Mouse (Mus musculus) embryonic facial prominence, embryonic 14.5 days (tissue): Measurements from ENCODE around the gene Atp7a. TPM values are rescaled to one million over a fixed set of nuclear protein-coding genes. Genes with fewer than 3 reads are reported as not detected.

Source experiments
- ATAC-seq: fragments of 200-750 bp; cut with Nextera tagmentation; 2 replicates; pipeline ENCODE4 v1.8.0; 2017; ENCODE audit warnings: low read depth, moderate number of reproducible peaks, moderate TSS enrichment
- DNase-seq: peaks from one replicate; pipeline ENCODE4 v3.0.0-alpha.2; 2015; ENCODE audit warnings: low spot score
- H3K27ac ChIP-seq: fragments of 300-500 bp; sonication (generic); replicated peaks from 2 replicates; pipeline ENCODE4 v1.5.1; 2014; ENCODE audit warnings: low read depth, mild to moderate bottlenecking, low read length, moderate library complexity
- H3K27me3 ChIP-seq: fragments of 300-500 bp; sonication (generic); replicated peaks from 2 replicates; pipeline ENCODE4 v1.6.1; 2014; ENCODE audit warnings: low read length; ENCODE audit not compliant: control insufficient read depth, insufficient read depth
- H3K36me3 ChIP-seq: fragments of 300-500 bp; sonication (generic); 2 replicates; pipeline ENCODE4 v1.6.1; 2014; ENCODE audit warnings: low read length, mixed read lengths; ENCODE audit not compliant: control insufficient read depth, insufficient read depth
- H3K4me1 ChIP-seq: fragments of 300-500 bp; sonication (generic); 2 replicates; pipeline ENCODE4 v1.6.1; 2014; ENCODE audit warnings: antibody characterized with exemption, low read length; ENCODE audit not compliant: control insufficient read depth, insufficient read depth
- H3K4me2 ChIP-seq: fragments of 300-500 bp; sonication (generic); 2 replicates; pipeline ENCODE4 v1.6.1; 2014; ENCODE audit warnings: low read depth, mild to moderate bottlenecking, low read length, moderate library complexity, mixed read lengths
- H3K4me3 ChIP-seq: fragments of 300-500 bp; sonication (generic); 2 replicates; pipeline ENCODE4 v1.5.1; 2014; ENCODE audit warnings: low read depth, mild to moderate bottlenecking, low read length
- H3K9ac ChIP-seq: fragments of 300-500 bp; sonication (generic); 2 replicates; pipeline ENCODE4 v1.6.1; 2014; ENCODE audit warnings: low read depth, mild to moderate bottlenecking, low read length, moderate library complexity, mixed read lengths
- H3K9me3 ChIP-seq: fragments of 300-500 bp; sonication (generic); 2 replicates; pipeline ENCODE4 v1.6.1; 2016; ENCODE audit warnings: low read length; ENCODE audit not compliant: control insufficient read depth
- WGBS: fragments of 180-500 bp; shearing (Covaris S2); extraction: QIAGEN DNeasy Blood & Tissue Kit; methylation state at CpG from one replicate; pipeline ENCODE4 v1.1.7; 2014; 5-methylcytosine and 5-hydroxymethylcytosine counted together
- polyA plus RNA-seq: library from polyadenylated mRNA; unstranded; fragments of >200 nt; fragmentation: Nextera tagmentation; extraction: Ambion mirVana; gene quantifications from 2 replicates; pipeline ENCODE4 v1.2.1, GENCODE M21; 2014

Gene Atp7a
- polyA plus RNA-seq, 1 experiment from 2014 or later: 28.4 TPM

- 74% methylated on average over 4 of the region's 4 CpGs for WGBS
- no peaks in the 10 kb centered on the region for H3K9me3 ChIP-seq
- no peak for ATAC-seq
- no peaks in the 10 kb centered on the region for H3K4me1 ChIP-seq
- no peaks in the 10 kb centered on the region for H3K36me3 ChIP-seq
- no peak overlapping the region for H3K4me2 ChIP-seq
- no peak overlapping the region for H3K4me3 ChIP-seq
- no peaks in the 10 kb centered on the region for H3K27me3 ChIP-seq
- H3K9ac ChIP-seq: no peak overlapping the region
- no peak overlapping the region for H3K27ac ChIP-seq
- DNase-seq: no peak
These were observed 108.4 kb downstream of the Atp7a start for GRCm38 (mm10) chrX:106135484-106135883.

- Histone ChIP-seq H3K4me1 (no peaks in the 10 kb centered on the region), H3K27ac (no peak overlapping the region), H3K4me2 (no peak overlapping the region), H3K9me3 (no peaks in the 10 kb centered on the region), H3K36me3 (no peaks in the 10 kb centered on the region), H3K4me3 (no peak overlapping the region), H3K27me3 (no peaks in the 10 kb centered on the region), H3K9ac (no peak overlapping the region)
- ATAC-seq: peak; percentile 72; the same call in 1 of the 2 replicates
- WGBS: 56% methylated on average over 12 of the region's 12 CpGs
- DNase-seq: peak; percentile 33
These were observed 109.0 kb downstream of the Atp7a start for GRCm38 (mm10) chrX:106135916-106136575.

GRCm38 (mm10) chrX:106139309-106140070 lies 112.4 kb downstream of the Atp7a start:
- H3K4me1 ChIP-seq: no peaks in the 10 kb centered on the region
- DNase-seq: no peak
- H3K27ac ChIP-seq: no peak overlapping the region
- no peak overlapping the region for H3K9ac ChIP-seq
- H3K27me3 ChIP-seq: 0 out of 2 replicates have a peak, but pooled peaks cover 5% of the 10 kb centered on the region
- WGBS: 81% methylated on average over 13 of the region's 13 CpGs
- no peaks in the 10 kb centered on the region for H3K9me3 ChIP-seq
- no peak overlapping the region for H3K4me3 ChIP-seq
- no peaks in the 10 kb centered on the region for H3K36me3 ChIP-seq
- ATAC-seq: no peak
- H3K4me2 ChIP-seq: no peak overlapping the region

- ATAC-seq (no peak), DNase-seq (no peak)
- no peak within 1 kb of the TSS for H3K27ac ChIP-seq
- H3K27me3 ChIP-seq: 0 out of 2 replicates have a peak, but pooled peaks cover 13% of the 10 kb centered on the region
- no peaks in the 10 kb centered on the region for H3K9me3 ChIP-seq
- no peak within 1 kb of the TSS for H3K4me2 ChIP-seq
- 88% methylated on average over 6 of the region's 6 CpGs for WGBS
- H3K4me1 ChIP-seq: no peaks in the 10 kb centered on the region
- no peak within 1 kb of the TSS for H3K4me3 ChIP-seq
- no peaks in the 10 kb centered on the region for H3K36me3 ChIP-seq
- no peak within 1 kb of the TSS for H3K9ac ChIP-seq
These were observed 115.9 kb downstream of the Atp7a start, which contains the start of gene Tlr13 for GRCm38 (mm10) chrX:106142936-106143335. Tlr13 (plus strand) TSS chrX:106143204.

GRCm38 (mm10) chrX:106148185-106148584 lies 121.1 kb downstream of the Atp7a start:
- no peak for ATAC-seq
- Histone ChIP-seq H3K9ac (no peak overlapping the region), H3K27ac (no peak overlapping the region), H3K27me3 (0 out of 2 replicates have a peak, but pooled peaks cover 8% of the 10 kb centered on the region), H3K9me3 (no peaks in the 10 kb centered on the region), H3K4me1 (no peaks in the 10 kb centered on the region), H3K36me3 (no peaks in the 10 kb centered on the region), H3K4me3 (no peak overlapping the region), H3K4me2 (no peak overlapping the region)
- DNase-seq: no peak
- 93% methylated on average over 1 of the region's 1 CpGs for WGBS

- ATAC-seq: no peak
These were observed 122.4 kb downstream of the Atp7a start for GRCm38 (mm10) chrX:106149460-106149859.

GRCm38 (mm10) chrX:106154180-106154586 lies 127.1 kb downstream of the Atp7a start:
- no peak overlapping the region for H3K4me2 ChIP-seq
- H3K27ac ChIP-seq: no peak overlapping the region
- no peaks in the 10 kb centered on the region for H3K36me3 ChIP-seq
- H3K4me3 ChIP-seq: no peak overlapping the region
- no peak overlapping the region for H3K9ac ChIP-seq
- no peaks in the 10 kb centered on the region for H3K4me1 ChIP-seq
- no peaks in the 10 kb centered on the region for H3K9me3 ChIP-seq
- ATAC-seq: no peak
- no peak for DNase-seq
- no peaks in the 10 kb centered on the region for H3K27me3 ChIP-seq

More at GRCm38 (mm10) chrX:106149460-106149859, 122.4 kb downstream of the Atp7a start:
- Histone ChIP-seq H3K36me3 (no peaks in the 10 kb centered on the region), H3K27me3 (0 out of 2 replicates have a peak, but pooled peaks cover 8% of the 10 kb centered on the region), H3K4me1 (no peaks in the 10 kb centered on the region), H3K27ac (no peak overlapping the region), H3K4me2 (no peak overlapping the region), H3K9ac (no peak overlapping the region), H3K9me3 (no peaks in the 10 kb centered on the region), H3K4me3 (no peak overlapping the region)
- WGBS: 65% methylated on average over 3 of the region's 3 CpGs
- DNase-seq: no peak

- no peaks in the 10 kb centered on the region for H3K36me3 ChIP-seq
- H3K9me3 ChIP-seq: no peaks in the 10 kb centered on the region
- H3K27ac ChIP-seq: no peak overlapping the region
- DNase-seq (no peak), ATAC-seq (no peak)
- no peaks in the 10 kb centered on the region for H3K4me1 ChIP-seq
- H3K27me3 ChIP-seq: no peaks in the 10 kb centered on the region
- H3K4me3 ChIP-seq: no peak overlapping the region
- H3K9ac ChIP-seq: no peak overlapping the region
- no peak overlapping the region for H3K4me2 ChIP-seq
- WGBS: 81% methylated on average over 4 of the region's 4 CpGs
These were observed 128.8 kb downstream of the Atp7a start for GRCm38 (mm10) chrX:106155892-106156291.
